Mouse (Mus musculus) bone marrow macrophage, adult 2 months (primary cell): ENCODE results near the gene Fbxl15.

Source experiments
- CTCF ChIP-seq: IDR thresholded peaks from 2 replicates; pipeline ENCODE4 v1.5.1; 2012; ENCODE audit warnings: low read depth, mild to moderate bottlenecking, low read length, moderate library complexity
- POLR2A ChIP-seq: IDR thresholded peaks from 2 replicates; pipeline ENCODE4 v1.6.1; 2012; ENCODE audit warnings: mild to moderate bottlenecking, low read depth, low read length, borderline replicate concordance

GRCm38 (mm10) chr19:46304908-46305333 is 23.1 kb upstream of the Fbxl15 start:
- TF ChIP-seq CTCF (no peak), POLR2A (no peak)
